In the genomic region with DNA sequence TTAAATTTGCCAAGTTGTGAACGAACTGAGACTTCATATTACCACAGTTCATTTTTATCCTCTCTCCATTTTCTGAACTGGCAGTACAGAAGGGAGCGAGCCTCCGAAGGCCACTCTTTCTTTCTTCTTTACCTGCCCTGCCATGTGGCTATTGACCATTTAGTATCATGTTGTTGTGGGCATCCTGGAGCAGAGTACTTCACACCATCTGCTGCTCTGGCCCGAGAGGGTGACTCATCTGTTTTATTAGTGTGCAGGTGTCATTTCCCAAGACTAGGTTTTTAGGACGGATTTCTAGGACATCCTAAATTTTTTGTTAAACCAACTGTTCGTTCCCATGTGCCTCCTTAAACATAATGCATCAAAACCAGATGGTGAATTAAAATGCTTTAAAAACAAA, we compare ENCODE assay signal across 19 mouse cellular contexts. TPM values are rescaled to one million over a fixed set of nuclear protein-coding genes. Genes with fewer than 3 reads are reported as not detected.
DNase-seq lines count a peak whose midpoint lies in the region; ATAC-seq lines count a peak whose summit lies in the region.
"Had no signal": no experiment of that assay in that cellular context is flagged by ENCODE, and none has a peak within 500 bp of the region (broad histone marks: within the 10 kb centered on the region; RNA-seq: fewer than 3 reads in every experiment).

No protein-coding gene starts in this region.

- no peak for ATAC-seq in frontal cortex, adult (ENCODE audit: low TSS enrichment)
- ATAC-seq: activated CD4-positive, CD25-positive, alpha-beta regulatory T cell, adult 4 months; forebrain, embryonic 14.5 days; forebrain, postnatal 0 days; hindbrain, embryonic 16.5 days; intestine, embryonic 15.5 days had no signal

- DNase-seq in cerebellum, adult 11 months, result peak; percentile 29
- no peak for DNase-seq in cerebellum, postnatal 14 days
- DNase-seq in brain, adult 2 months (ENCODE audit: low read depth, low spot score), result peak; percentile 67
- DNase-seq in cerebellum, adult 9-10 months, result peak; percentile 73
- peak; percentile 40 to 45 for DNase-seq in cerebellum, postnatal 36 days
- DNase-seq in heart, postnatal 36 days, result no peak
- DNase-seq: adrenal gland, adult 8-10 months; adrenal gland, postnatal 25 days; forebrain, postnatal 0 days; gastrocnemius, postnatal 25 days; heart, adult 18-20 months; heart, postnatal 10 days; kidney, adult 11 months; kidney, adult 8-10 months had no signal

- intact Hi-C loops in heart, postnatal 36 days (cut with DNase I), result no loop called here

RNA-seq across cellular contexts. Expression of gene Gins1, which starts 24.0 kb away (rescaled TPM):
- total RNA-seq in heart, postnatal 36 days (2021), result 1 to 10 TPM; 3.0 to 4.4 TPM

RNA-seq across cellular contexts. Expression of gene Abhd12, which starts 24.6 kb away (rescaled TPM):
- total RNA-seq in heart, postnatal 36 days (2021), result 10 to 100 TPM; 47.8 to 50.3 TPM

Comparison
In these comparisons a context has a peak if more than half of its experiments do, and no peak if none do; other contexts are left out.
1. DNase-seq: peak in cerebellum, adult 11 months (single experiment), brain, adult 2 months (single experiment), cerebellum, adult 9-10 months (single experiment) and cerebellum, postnatal 36 days (2 of 2); none in cerebellum, postnatal 14 days (0 of 2) and heart, postnatal 36 days (0 of 2).